Mouse (Mus musculus): ENCODE results near the gene Pknox1.

GRCm38 (mm10) chr17:31520895-31521294 lies 43.6 kb upstream of the Pknox1 start:
- TF ChIP-seq POLR2A (IDR thresholded peaks at IDR 0.05; ENCODE audit: low read depth, low read length) (no peak), CTCF (IDR thresholded peaks at IDR 0.05; ENCODE audit: extremely low read depth, insufficient read length, insufficient replicate concordance, low read depth, low read length) (no peak)
